Mouse (Mus musculus) neural tube, embryonic 12.5 days (tissue): ENCODE data around the gene Dhx9. TPM values are rescaled to one million over a fixed set of nuclear protein-coding genes. Genes with fewer than 3 reads are reported as not detected.
A peak's percentile ranks its signal among the peaks of the same experiment; 100 is the strongest.
"Not testable (repeated sequence)": the region's sequence is repeated elsewhere in the genome, so short reads cannot be mapped to it uniquely, and the experiment has no call there.

Experiments used
- ATAC-seq: fragments of 200-750 bp; cut with Nextera tagmentation; 2 replicates; pipeline ENCODE4 v1.8.0; 2017; ENCODE audit warnings: low read depth, mild to moderate bottlenecking, moderate TSS enrichment, moderate library complexity; ENCODE audit not compliant: low FRiP score
- H3K27ac ChIP-seq: fragments of 300-500 bp; sonication (generic); 2 replicates; pipeline ENCODE4 v1.5.1; 2016
- H3K27me3 ChIP-seq: fragments of 300-500 bp; sonication (generic); replicated peaks from 2 replicates; pipeline ENCODE4 v1.6.1; 2016; ENCODE audit warnings: mild to moderate bottlenecking
- H3K36me3 ChIP-seq: fragments of 300-500 bp; sonication (generic); 2 replicates; pipeline ENCODE4 v1.6.1; 2016; ENCODE audit warnings: mild to moderate bottlenecking
- H3K4me1 ChIP-seq: fragments of 300-500 bp; sonication (generic); 2 replicates; pipeline ENCODE4 v1.6.1; 2016
- H3K4me2 ChIP-seq: fragments of 300-500 bp; sonication (generic); replicated peaks from 2 replicates; pipeline ENCODE4 v1.6.1; 2016; ENCODE audit warnings: mild to moderate bottlenecking
- H3K4me3 ChIP-seq: fragments of 300-500 bp; sonication (generic); 2 replicates; pipeline ENCODE4 v1.5.1; 2016
- H3K9ac ChIP-seq: fragments of 300-500 bp; sonication (generic); 2 replicates; pipeline ENCODE4 v1.6.1; 2016; ENCODE audit warnings: mild to moderate bottlenecking
- H3K9me3 ChIP-seq: fragments of 300-500 bp; sonication (generic); 2 replicates; pipeline ENCODE4 v1.6.1; 2016; ENCODE audit warnings: mild to moderate bottlenecking
- WGBS: fragments of 180-500 bp; shearing (Covaris S2); methylation state at CpG from one replicate; pipeline ENCODE4 v1.1.7; 2016; 5-methylcytosine and 5-hydroxymethylcytosine counted together
- polyA plus RNA-seq: library from polyadenylated mRNA; unstranded; fragments of >200 nt; fragmentation: Nextera tagmentation; extraction: Ambion mirVana; gene quantifications from 2 replicates; pipeline ENCODE4 v1.2.1, GENCODE M21; 2016

The Dhx9 gene
- polyA plus RNA-seq, 1 experiment from 2014 or later = 36.7 TPM

GRCm38 (mm10) chr1:153433851-153434589 is 53.4 kb downstream of the Dhx9 start:
- 83% methylated on average over 5 of the region's 5 CpGs for WGBS
- H3K4me1 ChIP-seq = no peaks in the 10 kb centered on the region
- no peak for ATAC-seq

GRCm38 (mm10) chr1:153432329-153432728 is 55.1 kb downstream of the Dhx9 start:
- no peaks in the 10 kb centered on the region for H3K4me1 ChIP-seq
- no peak overlapping the region for H3K27ac ChIP-seq

More at GRCm38 (mm10) chr1:153433851-153434589, 53.4 kb downstream of the Dhx9 start:
- H3K27ac ChIP-seq = no peak overlapping the region
- H3K4me3 ChIP-seq = no peak overlapping the region
- H3K9ac ChIP-seq = no peak overlapping the region
- no peaks in the 10 kb centered on the region for H3K27me3 ChIP-seq
- no peaks in the 10 kb centered on the region for H3K36me3 ChIP-seq
- H3K4me2 ChIP-seq = no peak overlapping the region
- H3K9me3 ChIP-seq = no peaks in the 10 kb centered on the region

GRCm38 (mm10) chr1:153431701-153432100 is 55.8 kb downstream of the Dhx9 start:
- H3K4me2 ChIP-seq = no peak overlapping the region
- 88% methylated on average over 10 of the region's 10 CpGs for WGBS
- H3K4me1 ChIP-seq = no peaks in the 10 kb centered on the region
- H3K9me3 ChIP-seq = no peaks in the 10 kb centered on the region
- H3K36me3 ChIP-seq = no peaks in the 10 kb centered on the region
- no peak overlapping the region for H3K9ac ChIP-seq
- no peaks in the 10 kb centered on the region for H3K27me3 ChIP-seq
- ATAC-seq = no peak
- H3K27ac ChIP-seq = no peak overlapping the region
- no peak overlapping the region for H3K4me3 ChIP-seq

More at GRCm38 (mm10) chr1:153432329-153432728, 55.1 kb downstream of the Dhx9 start:
- no peaks in the 10 kb centered on the region for H3K36me3 ChIP-seq
- H3K4me3 ChIP-seq = no peak overlapping the region
- WGBS = 93% methylated on average over 2 of the region's 2 CpGs
- H3K9me3 ChIP-seq = no peaks in the 10 kb centered on the region
- no peaks in the 10 kb centered on the region for H3K27me3 ChIP-seq
- H3K4me2 ChIP-seq = no peak overlapping the region
- ATAC-seq = no peak
- no peak overlapping the region for H3K9ac ChIP-seq

- WGBS = 80% methylated on average over 7 of the region's 7 CpGs
- no peak for ATAC-seq
Measured at GRCm38 (mm10) chr1:153431158-153431557, 56.3 kb downstream of the Dhx9 start.

GRCm38 (mm10) chr1:153424770-153425584 is 62.5 kb downstream of the Dhx9 start, which contains the start of gene Shcbp1l:
Shcbp1l (plus strand) TSS chr1:153425162.
- no peaks in the 10 kb centered on the region for H3K9me3 ChIP-seq
- H3K36me3 ChIP-seq = no peaks in the 10 kb centered on the region
- peak within 1 kb of the TSS; percentile 97 for H3K4me2 ChIP-seq
- peaks cover 10% of the 10 kb centered on the region for H3K27me3 ChIP-seq
- peak within 1 kb of the TSS; percentile 63 for H3K9ac ChIP-seq
- WGBS = 2% methylated on average over 60 of the region's 60 CpGs
- ATAC-seq = peak; percentile 86
- H3K4me1 ChIP-seq = peaks cover 10% of the 10 kb centered on the region; the same call in 1 of the 2 replicates
- H3K27ac ChIP-seq = no peak within 1 kb of the TSS
- H3K4me3 ChIP-seq = peak within 1 kb of the TSS; percentile 51

More at GRCm38 (mm10) chr1:153431158-153431557, 56.3 kb downstream of the Dhx9 start:
- Histone ChIP-seq H3K36me3 (no peaks in the 10 kb centered on the region), H3K27ac (no peak overlapping the region), H3K9ac (no peak overlapping the region), H3K9me3 (no peaks in the 10 kb centered on the region), H3K4me1 (no peaks in the 10 kb centered on the region), H3K27me3 (no peaks in the 10 kb centered on the region), H3K4me2 (no peak overlapping the region), H3K4me3 (no peak overlapping the region)

- H3K27me3 ChIP-seq = peaks cover 10% of the 10 kb centered on the region
- H3K27ac ChIP-seq = no peak overlapping the region
- 45% methylated on average over 12 of the region's 12 CpGs for WGBS
- H3K9me3 ChIP-seq = no peaks in the 10 kb centered on the region
- H3K36me3 ChIP-seq = no peaks in the 10 kb centered on the region
- peak overlapping the region; percentile 97 for H3K4me2 ChIP-seq
- ATAC-seq = peak; percentile 37; the same call in 1 of the 2 replicates
- no peak overlapping the region for H3K4me3 ChIP-seq
- no peak overlapping the region for H3K9ac ChIP-seq
- peaks cover 10% of the 10 kb centered on the region; the same call in 1 of the 2 replicates for H3K4me1 ChIP-seq
Measured at GRCm38 (mm10) chr1:153424271-153424670, 63.2 kb downstream of the Dhx9 start.

- H3K4me1 ChIP-seq, H3K9ac ChIP-seq, H3K4me3 ChIP-seq, H3K4me2 ChIP-seq, H3K27ac ChIP-seq, ATAC-seq, H3K27me3 ChIP-seq, H3K9me3 ChIP-seq, H3K36me3 ChIP-seq: not testable (repeated sequence)
- 64% methylated on average over 4 of the region's 4 CpGs for WGBS
Measured at GRCm38 (mm10) chr1:153417805-153418204, 69.7 kb downstream of the Dhx9 start.

- not testable (repeated sequence) for H3K27me3 ChIP-seq, H3K4me2 ChIP-seq, H3K9me3 ChIP-seq, H3K27ac ChIP-seq, ATAC-seq, H3K4me1 ChIP-seq, H3K4me3 ChIP-seq, H3K9ac ChIP-seq, H3K36me3 ChIP-seq
- WGBS = 86% methylated on average over 3 of the region's 3 CpGs
Measured at GRCm38 (mm10) chr1:153416271-153416832, 71.1 kb downstream of the Dhx9 start.

- H3K9ac ChIP-seq, H3K4me2 ChIP-seq, H3K4me1 ChIP-seq, H3K27ac ChIP-seq, ATAC-seq, H3K4me3 ChIP-seq, H3K27me3 ChIP-seq, H3K36me3 ChIP-seq, H3K9me3 ChIP-seq: not testable (repeated sequence)
- WGBS = 86% methylated on average over 3 of the region's 5 CpGs
Measured at GRCm38 (mm10) chr1:153415742-153416141, 71.7 kb downstream of the Dhx9 start.

GRCm38 (mm10) chr1:153414962-153415361 is 72.5 kb downstream of the Dhx9 start:
- H3K36me3 ChIP-seq = no peaks in the 10 kb centered on the region
- ATAC-seq = no peak
- H3K4me3 ChIP-seq = no peak overlapping the region
- H3K9me3 ChIP-seq = no peaks in the 10 kb centered on the region
- H3K9ac ChIP-seq = no peak overlapping the region
- no peak overlapping the region for H3K4me2 ChIP-seq
- WGBS = 88% methylated on average over 4 of the region's 4 CpGs
- no peak overlapping the region for H3K27ac ChIP-seq
- no peaks in the 10 kb centered on the region for H3K27me3 ChIP-seq
- H3K4me1 ChIP-seq = no peaks in the 10 kb centered on the region

GRCm38 (mm10) chr1:153414114-153414723 is 73.2 kb downstream of the Dhx9 start:
- not testable (repeated sequence) for ATAC-seq, H3K9me3 ChIP-seq, H3K27ac ChIP-seq, H3K27me3 ChIP-seq, H3K36me3 ChIP-seq, H3K4me2 ChIP-seq, H3K4me3 ChIP-seq, H3K9ac ChIP-seq, H3K4me1 ChIP-seq
- 91% methylated on average over 24 of the region's 24 CpGs for WGBS
